Mouse (Mus musculus) embryonic fibroblast, embryonic 13.5 days (primary cell): Measurements from ENCODE around the gene Upf2.

Experiments
- CTCF ChIP-seq: IDR thresholded peaks from 2 replicates; pipeline ENCODE4 v1.5.1; 2011; ENCODE audit warnings: mild to moderate bottlenecking, control low read depth, low read length, moderate library complexity, borderline replicate concordance; ENCODE audit not compliant: insufficient read depth
- POLR2A ChIP-seq: IDR thresholded peaks from 2 replicates; pipeline ENCODE4 v1.6.1; 2011; ENCODE audit warnings: low read depth, mild to moderate bottlenecking, control low read depth, low read length, moderate library complexity

DNA sequence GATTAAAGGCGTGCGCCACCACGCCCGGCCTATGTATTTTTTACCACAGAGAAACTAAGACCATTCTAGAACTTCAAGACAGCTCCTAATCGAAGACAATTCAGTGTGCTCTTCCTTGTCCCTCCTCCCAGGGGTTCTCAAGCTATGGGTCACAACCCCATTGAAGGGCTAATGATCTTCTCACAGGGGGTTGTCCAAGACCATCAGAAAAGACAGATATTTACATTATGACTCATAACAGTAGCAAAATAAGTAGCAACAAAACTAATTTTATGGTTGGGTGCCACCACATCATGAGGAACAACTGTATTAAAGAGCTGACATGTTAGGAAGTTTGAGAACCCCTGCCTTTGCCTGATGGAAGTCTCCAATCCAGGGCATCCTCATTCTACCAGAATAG, 19.3 kb upstream of the Upf2 start:
- TF ChIP-seq POLR2A: no peak
- TF ChIP-seq CTCF: no peak
